Mouse (Mus musculus) kidney, postnatal 10 days (tissue): ENCODE results near the gene Mrpl12.

Source experiments
- DNase-seq: peaks from one replicate; pipeline ENCODE4 v3.0.0; 2021; ENCODE audit warnings: mixed read lengths

Mrpl12 gene

DNA sequence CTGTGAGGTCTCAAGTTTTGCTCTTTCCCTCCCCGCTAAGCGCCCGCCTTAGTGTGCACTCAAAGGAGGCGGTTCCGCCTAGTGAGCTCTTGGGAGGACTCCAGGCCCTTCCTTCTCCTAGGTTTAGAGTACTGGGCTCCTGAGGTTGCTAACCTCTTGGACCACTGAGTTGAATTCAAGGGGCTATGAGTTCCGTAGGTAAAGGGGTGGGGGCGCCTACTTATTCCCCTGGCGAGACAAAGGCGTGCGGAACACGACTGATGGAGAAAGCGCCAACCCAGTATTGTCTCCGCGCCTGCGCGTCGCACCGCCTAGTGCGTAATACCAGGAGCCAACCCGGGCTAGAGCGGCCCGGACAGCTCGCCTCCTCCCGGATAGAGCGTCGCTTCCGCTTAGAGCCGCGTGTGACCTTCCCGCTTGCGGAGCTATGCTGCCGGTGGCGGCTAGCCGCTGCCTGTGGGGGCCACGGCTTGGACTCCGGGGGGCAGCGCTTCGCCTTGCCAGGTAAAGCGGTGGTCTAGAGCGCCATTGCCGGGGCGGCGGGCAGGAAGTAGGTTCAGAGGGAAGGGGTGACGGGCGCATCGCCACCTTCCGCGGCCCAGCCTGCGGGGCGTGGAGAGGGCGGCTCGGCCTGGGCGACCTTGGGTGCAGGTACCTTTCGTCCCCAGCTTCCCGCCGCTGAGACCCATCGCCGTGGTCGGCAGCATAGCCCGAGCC, at the start of gene Mrpl12:
Gene Mrpl12, plus strand, starts transcription at position 349 of the 717 bp plus-strand sequence.
- DNase-seq, result peak; percentile 94

DNA sequence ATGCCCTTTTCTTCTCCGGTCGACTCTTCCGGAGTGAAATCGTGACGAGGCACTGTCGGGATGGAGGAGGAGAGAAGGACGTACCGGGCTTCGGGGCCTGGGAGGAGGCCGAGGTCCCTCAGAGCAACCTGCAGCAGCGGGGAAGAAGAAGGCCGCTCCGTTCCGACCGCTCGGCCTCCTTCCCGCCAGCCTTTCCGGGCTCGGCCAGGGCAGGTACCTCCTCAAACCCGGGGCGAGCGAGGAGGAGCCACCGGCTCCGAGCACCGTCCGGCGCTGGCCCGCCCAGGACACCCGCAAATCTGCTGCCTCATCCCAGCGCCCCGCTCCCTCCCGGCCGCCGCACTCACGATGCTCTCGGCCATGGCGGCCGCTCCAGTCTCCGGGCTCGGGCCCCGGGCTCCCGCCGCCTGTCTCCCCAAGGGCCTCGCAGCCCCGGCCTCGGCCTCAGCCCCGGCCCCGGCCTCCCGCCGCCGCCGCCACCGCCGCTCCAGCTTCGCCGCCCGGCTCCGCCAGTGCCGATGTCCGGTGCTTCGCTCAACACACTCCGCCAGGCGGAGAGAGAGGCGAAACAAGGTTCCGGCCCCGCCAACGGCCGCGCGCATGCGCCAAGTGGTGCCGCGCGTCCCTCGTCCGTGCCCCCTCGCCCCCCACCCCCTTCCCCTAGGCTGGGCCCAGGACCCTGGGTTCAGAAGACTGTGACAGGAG, 47.1 kb upstream of the Mrpl12 start, which contains the start of gene Nploc4:
Gene Nploc4, minus strand, starts transcription at position 557 of the 705 bp plus-strand sequence.
- peak; percentile 94 for DNase-seq

DNA sequence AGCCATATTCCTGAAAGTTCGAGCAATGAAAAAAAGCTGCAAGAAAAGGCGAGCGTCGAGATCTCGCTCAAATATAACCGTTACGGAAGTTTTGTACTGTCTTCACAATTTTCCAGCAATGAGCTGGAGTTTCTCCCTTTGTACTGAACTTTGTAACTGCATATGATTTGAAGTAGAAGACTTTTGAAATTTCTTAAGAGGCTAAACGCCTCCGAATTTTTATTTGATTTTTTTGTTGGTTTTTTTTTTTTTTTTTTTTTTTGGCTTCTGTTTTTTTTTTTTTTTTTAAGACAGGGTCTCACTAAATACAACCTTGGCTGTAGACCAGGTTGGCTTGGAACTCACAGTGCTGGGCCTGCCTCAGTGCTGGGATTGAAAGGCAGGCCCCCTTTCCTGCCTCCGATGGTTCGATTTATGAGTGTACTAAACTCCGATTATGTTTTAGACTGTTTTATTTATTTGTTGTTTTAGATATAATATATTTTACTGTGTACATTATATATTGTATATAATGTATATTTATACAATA, 46.5 kb upstream of the Mrpl12 start:
- DNase-seq, result no peak

DNA sequence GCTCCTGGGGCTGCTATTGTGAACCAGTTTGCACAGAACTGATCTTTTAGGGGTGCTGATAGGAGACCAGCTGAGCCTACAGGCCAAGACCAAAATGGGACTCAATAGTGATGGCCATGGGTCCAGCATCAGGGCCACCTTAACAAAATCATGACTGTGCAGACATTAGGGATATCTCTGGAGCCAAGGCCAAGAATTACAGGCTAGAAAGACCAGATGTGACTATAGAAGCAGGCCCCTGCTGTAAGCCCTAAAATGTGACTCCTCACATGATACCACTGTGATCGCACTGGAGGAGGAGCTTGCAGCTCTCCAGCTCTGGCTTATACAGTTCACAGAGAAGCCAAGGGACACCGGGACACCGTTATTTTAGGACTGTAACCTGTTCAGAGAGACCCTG, 42.1 kb upstream of the Mrpl12 start, which contains the start of gene Tspan10:
Gene Tspan10, plus strand, starts transcription at position 301 of the 400 bp plus-strand sequence.
- no peak for DNase-seq

DNA sequence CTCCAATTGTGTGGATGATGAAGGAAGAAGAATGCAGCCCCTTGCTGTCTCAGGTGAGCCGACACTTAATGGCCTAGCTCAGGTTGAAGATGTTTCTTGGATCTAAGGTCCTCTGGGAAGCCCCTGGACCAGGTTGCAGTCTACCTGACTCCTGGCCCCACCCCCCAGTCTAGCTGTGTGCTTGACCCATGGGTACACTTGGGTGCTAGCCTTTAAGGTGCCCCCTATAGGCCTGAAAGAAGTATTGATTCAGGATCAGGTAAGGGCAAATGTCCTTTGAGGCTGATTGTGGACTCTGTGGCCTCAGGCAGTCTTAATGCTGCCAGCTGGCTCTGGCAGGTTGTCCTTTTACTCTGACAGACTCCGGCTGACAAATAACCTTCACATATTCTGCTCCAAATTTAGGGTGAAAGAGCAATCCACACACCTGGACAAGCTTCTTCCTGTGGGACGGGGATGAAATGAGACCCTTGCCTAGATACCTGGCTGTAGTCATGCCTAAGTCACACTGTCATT, 41.6 kb upstream of the Mrpl12 start:
- no peak for DNase-seq

DNA sequence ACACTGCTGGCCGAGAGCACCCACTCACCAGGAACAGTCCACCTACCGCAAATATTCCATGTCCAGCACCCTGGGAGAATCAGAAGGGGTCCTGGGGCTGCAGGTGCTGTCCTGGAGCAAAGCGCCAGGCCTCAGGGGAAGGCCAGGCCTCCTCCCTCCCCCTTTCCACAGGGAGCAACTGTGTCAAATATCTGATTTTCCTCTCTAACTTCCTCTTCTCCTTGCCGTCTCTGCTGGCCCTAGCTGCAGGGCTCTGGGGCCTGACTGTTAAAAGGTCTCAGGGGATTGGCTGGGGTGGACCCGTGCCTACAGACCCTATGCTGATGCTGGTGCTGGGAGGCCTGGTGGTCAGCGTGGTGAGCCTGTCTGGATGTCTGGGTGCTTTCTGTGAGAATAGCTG, 40.3 kb upstream of the Mrpl12 start:
- no peak for DNase-seq

DNA sequence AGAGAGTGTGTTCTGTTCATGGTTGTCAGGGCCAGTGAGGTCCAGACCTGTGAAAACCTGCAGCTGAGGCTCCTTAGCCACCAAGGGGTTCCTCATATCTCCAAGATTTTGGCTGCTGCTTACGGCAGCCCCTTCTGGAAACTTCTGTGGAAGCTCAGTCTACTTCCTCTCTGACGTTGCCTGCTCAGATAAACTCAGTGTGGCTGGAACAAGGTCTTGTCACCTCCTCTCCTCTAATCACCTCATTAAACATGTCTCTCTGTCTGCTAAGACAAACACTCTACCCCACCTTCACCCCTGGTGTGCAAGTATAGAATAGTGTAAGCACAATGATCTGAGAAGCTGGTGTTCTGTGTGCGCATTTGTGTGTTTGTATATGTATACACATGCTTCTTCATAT, 38.9 kb upstream of the Mrpl12 start:
- DNase-seq, result no peak

DNA sequence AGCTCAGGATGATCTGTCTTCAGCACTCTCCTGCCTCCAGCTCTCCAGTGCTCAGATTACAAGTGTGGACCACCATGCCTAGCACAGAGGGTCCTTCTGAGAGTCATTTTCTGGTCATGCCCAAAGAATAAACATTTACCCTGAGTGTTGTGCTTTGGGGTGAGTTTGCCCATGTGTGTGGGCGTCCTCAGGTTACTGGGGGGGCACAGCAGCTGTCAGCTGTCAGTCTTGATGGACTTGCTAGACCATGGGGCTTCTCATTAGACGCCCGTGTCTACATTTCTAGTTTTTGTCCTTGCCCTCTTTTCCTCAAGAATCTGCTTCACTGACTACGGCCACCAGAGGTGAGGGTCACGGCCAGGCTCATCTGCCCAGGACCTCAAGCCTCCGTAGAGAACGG, 37.2 kb upstream of the Mrpl12 start:
- no peak for DNase-seq

DNA sequence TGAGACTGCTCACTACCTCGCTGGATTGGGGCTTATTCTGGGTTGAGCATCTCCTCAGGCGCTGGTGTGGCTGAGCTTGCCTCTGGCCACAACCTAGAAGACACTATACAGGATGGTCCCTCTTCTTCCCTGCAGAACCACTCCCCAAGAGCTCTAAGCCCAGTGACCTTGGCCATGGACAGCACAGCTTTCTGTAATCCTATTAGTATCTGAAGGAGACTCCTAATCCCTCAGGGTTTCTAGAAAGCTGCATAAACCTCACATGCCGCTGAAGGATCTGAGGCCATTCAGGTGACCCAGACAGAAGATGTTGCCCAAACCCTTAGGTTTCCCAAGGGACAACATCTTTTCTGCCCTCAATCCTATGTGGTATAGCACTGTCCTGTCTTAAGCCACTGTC, 32.2 kb upstream of the Mrpl12 start:
- no peak for DNase-seq

DNA sequence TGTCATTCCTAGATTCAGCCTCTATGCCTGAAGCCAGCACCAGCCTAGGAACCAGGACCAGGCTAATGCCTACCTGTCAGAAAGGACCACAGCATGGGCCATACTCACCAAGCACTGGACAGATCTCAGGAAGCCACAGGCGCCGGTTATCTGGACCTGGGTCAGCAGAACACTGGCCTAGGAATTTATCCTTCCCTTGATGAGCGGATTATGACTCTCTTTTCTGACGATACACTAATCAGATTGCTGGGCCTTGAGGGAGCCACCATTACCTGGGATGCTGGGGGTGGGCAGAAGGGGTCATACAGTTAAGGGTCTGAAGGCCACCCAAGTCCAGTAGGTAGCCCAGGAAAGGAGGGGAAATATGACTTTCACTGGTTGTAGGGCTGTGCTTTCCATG, 31.1 kb upstream of the Mrpl12 start, which contains the start of gene Pde6g:
Gene Pde6g, minus strand, starts transcription at position 195 of the 400 bp plus-strand sequence.
- DNase-seq, result no peak

DNA sequence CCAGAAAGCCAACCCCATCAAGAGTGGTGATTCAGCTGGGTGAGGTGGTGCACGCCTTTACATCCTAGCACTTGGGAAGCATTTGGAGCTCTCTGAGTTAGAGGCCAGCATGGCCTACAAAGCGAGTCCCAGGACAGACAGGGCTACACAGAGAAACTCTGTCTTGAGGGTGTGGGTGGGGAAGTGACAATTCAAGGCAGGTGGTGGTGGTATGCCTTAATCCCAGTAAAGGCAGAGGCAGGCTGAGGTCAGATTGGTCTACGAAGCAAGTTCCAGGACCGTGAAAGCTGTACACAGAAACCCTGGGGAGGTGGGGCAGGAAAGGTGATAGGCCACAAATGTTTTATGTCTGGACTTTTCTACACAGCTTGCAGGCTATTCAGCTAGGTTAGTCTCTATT, 29.4 kb upstream of the Mrpl12 start:
- no peak for DNase-seq

DNA sequence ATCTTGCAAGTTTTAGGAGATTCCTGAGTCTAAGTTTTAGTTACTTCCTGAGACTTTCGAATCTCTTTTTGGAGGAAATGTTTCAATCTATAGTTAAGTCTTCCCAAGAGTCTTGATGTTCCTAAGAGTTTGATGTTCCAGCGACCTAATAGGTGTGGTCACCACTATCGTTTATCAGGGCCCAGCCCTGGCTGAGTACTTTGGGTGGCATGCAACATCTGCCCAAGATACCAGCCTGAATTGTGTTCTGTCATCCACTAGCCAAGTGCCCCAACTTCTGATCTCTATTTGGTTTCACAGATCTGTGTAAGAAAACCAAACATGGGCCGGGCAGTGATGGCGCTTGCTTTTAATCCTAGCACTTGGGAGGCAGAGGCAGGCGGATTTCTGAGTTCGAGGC, 29.0 kb upstream of the Mrpl12 start:
- no peak for DNase-seq

DNA sequence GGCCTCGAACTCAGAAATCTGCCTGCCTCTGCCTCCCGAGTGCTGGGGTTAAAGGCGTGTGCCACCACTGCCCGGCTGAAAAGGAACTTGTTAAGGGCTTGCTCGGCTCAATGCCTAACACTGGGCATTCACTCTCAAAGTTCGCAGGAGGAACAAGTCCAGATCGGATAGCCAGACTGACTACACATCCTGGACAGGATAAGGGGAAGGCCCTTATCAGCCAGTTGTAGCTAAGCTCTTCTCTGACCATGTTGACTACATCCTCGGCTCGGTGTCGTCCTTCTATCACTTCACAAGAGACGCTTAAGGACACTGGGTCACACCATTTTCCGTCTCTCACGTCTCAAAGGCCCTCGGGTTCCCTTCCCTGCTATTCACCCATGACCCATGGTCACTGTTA, 27.0 kb upstream of the Mrpl12 start:
- no peak for DNase-seq

DNA sequence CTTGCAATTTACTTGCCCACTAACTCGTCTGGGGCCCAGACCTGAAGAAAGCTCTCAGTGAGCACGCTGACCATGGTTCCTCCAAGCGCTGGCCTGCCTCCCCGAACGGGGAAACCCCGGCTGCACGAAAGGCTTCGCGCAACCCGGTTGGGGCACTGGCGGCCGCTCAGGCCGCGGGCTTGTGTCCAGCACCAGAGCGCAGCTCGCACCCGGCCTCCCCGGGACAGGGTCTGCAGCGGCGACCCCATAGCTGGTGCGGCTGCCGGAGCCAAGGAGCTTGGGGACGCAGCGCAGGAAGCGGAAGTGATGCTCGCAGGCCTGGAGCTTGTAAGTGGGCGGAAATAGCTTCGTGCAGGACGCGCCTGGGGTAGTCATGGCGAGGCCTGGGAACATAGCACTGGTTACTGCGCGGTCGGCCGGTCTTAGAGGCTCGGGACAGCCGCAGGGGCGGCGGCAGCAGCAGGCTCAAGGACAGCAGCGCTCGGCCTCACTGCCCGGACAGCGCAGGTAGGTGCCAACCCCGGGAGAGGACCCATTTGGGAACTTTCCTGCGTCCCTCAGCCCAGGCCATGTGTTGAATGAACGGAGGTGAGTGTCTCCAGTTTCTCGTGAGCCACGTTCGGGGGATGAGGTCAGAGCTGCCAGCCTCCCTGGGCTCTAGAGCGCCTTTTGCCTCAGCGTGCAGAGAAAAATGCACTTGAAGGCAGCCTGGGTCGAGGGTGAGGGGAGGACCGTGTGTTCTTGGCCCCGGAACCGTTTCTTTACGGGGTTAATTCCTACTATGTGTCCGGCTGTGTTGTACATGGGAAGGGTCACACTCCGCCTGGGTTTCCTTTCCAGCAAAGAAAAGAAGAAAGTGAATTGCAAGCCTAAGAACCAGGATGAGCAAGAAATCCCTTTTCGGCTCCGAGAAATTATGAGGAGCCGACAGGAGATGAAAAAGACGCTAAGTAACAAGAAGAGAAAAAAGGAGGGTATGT, 26.4 kb upstream of the Mrpl12 start, which contains the start of the genes Oxld1 and Ccdc137:
Gene Oxld1, minus strand, starts transcription at position 297 of the 980 bp plus-strand sequence.
Gene Ccdc137, plus strand, starts transcription at position 344 of the 980 bp plus-strand sequence.
- DNase-seq, result peak; percentile 88

DNA sequence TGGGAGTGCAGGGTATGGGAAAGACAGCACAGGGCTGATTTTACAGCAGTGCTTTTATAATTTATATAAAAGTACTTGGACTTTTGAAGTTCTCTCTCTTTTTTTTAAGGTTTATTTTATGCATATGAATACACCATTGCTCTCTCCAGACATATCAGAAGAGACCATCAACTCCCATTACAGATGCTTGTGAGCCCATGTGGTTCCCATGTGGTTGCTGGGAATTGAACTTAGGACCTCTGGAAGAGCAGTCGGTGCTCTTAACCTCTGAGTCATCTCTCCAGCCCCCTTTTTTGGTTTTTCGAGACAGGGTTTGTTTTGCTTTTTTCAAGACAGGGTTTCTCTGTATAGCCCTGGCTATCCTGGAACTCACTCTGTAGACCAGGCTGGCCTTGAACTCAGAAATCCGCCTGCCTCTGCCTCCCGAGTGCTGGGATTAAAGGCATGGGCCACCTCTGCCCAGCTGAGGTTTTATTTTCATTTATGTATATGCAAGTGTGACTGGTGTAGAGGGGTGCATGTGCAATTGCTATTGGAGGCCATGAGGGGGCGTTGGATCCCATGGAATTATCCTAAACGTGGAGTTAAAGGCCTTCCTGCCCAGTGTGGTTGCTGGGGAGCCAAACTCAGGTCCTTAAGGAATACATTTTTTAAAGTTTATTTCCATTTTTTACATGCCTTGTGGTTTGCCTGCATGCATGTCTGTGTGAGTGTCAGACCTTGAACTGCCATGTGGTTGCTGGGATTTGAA, 25.4 kb upstream of the Mrpl12 start:
- no peak for DNase-seq

DNA sequence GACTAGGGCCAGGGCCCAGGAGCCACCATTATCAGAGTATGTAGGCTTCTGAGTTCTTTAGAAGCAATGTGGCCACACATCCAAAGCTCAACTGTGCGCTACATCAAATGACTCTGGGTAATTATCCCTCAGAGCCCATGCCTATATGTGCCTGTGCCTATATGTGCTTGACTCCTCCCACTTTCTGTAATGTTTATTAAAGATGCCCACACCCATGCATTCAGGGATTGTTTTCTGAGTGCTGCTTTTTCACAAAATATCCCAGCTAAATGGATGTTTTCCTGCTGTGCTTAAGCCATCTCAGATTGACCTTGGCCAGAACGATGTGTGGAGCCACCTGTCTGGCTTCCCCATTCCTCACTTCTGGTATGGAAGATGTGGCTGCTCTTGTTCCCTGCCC, 20.9 kb upstream of the Mrpl12 start:
- DNase-seq, result no peak

DNA sequence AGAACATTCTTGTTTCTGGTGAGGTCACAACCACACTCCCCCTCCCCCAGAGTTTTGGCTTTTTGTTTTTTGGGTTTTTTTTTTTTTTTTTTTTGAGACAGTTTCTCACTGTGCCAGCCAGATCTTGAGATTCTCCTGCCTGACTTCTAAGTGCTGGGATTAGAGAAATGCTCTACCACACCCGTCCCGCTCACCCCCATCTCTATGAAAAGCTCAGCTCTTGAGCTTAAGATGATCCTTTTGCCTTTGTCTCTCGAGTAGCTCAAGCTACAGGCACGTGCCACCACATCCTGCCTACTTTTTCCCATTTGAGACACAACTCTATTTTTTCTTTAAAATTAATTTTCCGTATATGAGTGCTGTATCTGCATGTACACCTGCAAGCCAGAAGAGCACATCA, 20.0 kb upstream of the Mrpl12 start:
- DNase-seq, result no peak

DNA sequence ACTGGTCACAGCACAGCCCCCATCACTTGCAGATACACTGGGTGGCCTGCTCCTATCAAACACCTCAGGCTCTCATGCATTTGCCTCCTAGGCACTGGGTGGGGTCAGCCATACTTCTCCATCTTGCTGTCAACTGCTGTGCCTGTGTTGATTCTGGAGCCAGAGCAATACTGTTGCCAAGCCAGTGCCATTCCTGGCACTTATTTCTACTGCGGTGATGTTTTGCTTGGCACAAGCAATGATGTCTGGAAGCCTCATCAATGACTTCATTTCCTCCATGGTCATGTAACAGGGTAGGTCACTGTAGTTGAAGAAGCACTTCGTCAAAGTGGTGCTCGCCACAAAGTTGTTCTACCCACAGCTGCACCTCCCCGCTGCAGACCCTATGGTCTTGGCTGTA, 18.9 kb upstream of the Mrpl12 start:
- no peak for DNase-seq

DNA sequence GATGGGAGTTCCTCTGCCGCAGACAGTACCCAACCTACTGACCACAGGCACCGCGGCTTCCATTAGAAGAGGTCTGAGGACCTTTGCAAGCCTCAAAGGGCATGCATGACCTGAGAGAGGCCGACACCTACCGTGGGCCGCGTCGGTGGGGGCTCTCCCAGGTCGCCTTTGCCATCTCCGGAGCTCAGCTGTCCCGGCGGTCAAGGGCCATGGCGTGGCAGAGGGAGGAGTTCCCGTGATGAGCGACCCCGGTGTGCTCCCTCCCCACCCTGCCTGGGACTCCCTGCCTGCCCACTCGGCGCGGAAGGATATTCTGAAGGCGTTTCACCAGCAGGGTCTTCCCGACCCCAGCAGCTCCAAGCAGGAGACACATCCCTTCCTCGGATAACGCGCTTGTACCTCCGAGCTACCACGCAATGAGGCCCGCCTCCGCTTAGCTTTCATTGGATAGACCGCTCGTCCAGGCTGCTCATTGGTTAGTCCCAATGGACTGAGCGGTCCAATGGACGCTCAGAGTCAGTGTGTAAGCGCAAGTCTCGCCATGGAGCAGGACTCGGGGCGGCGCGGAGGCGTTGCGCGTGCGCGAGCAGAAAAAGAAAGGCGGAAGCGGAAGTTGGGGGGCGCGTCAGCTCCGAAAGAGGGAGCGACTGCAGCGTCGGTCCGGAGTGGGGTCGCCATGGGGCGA, 17.2 kb upstream of the Mrpl12 start, which contains the start of gene Arl16:
Gene Arl16, minus strand, starts transcription at position 557 of the 685 bp plus-strand sequence.
- peak; percentile 96 for DNase-seq

DNA sequence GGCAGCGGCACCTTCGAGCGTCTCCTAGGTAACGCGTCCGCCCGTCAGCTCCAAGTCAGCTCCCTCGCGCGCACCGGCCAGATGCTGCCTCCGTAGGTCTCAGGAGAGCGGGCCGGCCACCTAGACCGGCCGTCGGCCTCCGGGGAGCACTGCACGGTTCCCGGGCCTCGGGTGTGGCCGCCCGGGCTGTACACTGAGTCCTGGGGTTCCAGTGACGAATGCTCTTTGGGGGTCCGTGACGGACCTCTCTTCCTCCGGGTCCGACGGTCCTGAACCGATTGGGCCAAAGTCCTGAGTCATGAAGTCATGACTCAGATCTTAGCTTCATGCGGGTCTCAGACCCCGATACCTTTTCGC, 16.7 kb upstream of the Mrpl12 start:
- no peak for DNase-seq

DNA sequence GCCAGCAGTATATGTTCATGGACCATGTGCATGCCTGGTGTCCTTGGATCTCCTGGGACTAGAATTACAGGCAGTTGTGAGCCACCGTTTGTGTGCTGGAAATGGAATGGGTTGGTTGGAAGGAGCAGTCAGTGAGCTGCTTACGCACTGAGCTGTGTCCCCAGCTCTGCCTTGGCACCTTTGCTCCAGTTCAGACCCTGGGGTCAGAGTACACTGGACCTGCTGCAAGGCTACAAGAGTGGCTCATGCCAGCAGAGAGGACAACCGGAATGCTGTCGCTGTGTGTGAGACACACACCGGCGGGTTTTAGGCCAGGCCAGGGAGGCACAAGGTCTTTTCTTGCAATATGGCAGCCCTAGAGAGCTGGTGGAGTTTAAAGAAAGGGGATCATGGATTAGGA, 12.4 kb upstream of the Mrpl12 start:
- no peak for DNase-seq
